Mouse (Mus musculus): ENCODE data around the gene Des.
A peak's percentile ranks its signal among the peaks of the same experiment; 100 is the strongest.

Des gene

GRCm38 (mm10) chr1:75347279-75347678 lies 12.8 kb upstream of the Des start:
- DNase-seq (ENCODE audit: low read depth) = no peak

GRCm38 (mm10) chr1:75349275-75349674 lies 10.9 kb upstream of the Des start:
- DNase-seq (ENCODE audit: low read depth) = no peak

DNA sequence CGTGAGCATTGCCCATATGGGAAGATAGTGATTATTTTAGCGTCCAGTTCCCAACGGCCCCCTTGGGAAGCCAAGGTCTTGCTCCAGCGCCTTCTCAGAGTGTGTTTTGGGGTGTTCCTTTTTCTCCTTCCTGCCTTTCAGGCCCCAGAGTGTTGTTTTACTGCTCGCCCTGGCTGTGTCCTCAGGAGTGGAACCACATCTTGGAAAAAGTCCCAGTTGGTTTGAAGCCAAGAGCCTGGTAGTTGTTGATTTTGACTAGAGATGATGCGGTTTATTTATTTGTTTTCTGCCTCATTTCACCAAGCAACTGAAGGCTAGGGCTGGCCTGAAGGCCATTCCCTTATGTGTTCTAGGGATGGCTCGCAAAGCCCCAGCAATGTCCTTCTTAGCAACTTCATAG lies 2.9 kb upstream of the Des start:
- DNase-seq (ENCODE audit: low read depth) = no peak

DNA sequence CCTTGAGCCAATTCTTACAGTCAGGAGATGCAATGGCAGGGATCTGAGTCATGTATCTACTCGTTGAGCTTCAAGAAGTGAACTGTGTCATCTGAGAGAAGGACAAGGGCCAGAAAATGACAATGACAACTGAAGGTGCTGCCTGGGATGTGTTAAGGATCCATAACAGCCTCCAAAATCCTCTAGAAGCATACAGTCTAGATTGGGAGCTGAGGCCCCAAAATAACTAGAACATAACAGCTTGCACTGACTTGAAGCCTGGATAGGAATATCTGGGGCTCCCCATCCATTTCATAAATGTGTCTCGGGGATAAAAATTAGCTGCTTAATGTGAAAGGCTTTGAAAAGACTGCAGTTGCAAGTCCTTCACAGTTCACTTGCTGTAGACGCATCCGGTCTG lies 2.1 kb upstream of the Des start:
- no peak for DNase-seq (ENCODE audit: low read depth)

DNA sequence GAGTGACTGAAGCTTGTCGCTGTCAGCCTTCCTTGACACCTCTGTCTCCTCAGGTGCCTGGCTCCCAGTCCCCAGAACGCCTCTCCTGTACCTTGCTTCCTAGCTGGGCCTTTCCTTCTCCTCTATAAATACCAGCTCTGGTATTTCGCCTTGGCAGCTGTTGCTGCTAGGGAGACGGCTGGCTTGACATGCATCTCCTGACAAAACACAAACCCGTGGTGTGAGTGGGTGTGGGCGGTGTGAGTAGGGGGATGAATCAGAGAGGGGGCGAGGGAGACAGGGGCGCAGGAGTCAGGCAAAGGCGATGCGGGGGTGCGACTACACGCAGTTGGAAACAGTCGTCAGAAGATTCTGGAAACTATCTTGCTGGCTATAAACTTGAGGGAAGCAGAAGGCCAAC lies 783 bp upstream of the Des start:
- DNase-seq (ENCODE audit: low read depth) = no peak

DNA sequence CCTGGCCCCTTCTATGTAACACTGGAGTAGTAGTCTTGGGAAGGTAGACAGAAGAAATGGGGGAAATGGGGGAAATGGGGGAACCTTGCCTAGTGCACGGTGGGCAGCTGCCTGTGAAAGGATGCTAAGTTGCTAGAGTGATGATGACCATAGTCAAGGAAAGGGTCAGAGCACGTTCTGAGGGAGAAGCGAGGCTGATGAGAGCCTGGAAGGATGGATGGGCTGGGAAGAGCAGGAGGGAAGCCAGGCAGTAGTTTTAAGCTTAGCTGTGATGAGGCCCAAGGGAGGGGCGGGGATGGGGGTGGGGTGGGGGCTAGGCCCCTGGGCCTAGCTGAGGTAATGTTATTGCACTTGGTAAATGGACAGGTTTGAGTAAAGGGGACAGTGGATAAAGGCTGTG lies 994 bp downstream of the Des start:
- DNase-seq (ENCODE audit: low read depth) = no peak

GRCm38 (mm10) chr1:75361750-75362149 lies 1.6 kb downstream of the Des start:
- peak; percentile 74 for DNase-seq (ENCODE audit: low read depth)

DNA sequence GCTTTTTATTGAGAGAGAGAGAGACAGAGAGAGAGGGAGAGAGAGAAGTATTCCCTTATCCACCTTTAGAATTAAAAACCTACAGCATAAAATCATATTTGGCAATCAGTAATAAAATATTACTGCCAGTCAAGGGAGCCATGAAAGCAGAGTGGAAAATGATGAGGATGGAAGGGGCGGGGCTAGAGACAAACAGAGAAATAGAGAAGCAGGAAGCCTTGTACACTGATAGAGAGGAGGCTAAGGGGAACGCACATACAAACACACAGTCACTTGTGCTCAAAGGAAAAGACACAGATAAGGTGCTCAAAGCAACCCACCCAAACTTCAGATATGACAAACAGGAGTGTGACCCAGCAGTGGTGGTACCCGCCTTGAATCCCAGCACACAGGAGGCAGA lies 3.7 kb downstream of the Des start:
- DNase-seq (ENCODE audit: low read depth) = no peak

GRCm38 (mm10) chr1:75365510-75366137 lies 5.5 kb downstream of the Des start:
- no peak for DNase-seq (ENCODE audit: low read depth)

DNA sequence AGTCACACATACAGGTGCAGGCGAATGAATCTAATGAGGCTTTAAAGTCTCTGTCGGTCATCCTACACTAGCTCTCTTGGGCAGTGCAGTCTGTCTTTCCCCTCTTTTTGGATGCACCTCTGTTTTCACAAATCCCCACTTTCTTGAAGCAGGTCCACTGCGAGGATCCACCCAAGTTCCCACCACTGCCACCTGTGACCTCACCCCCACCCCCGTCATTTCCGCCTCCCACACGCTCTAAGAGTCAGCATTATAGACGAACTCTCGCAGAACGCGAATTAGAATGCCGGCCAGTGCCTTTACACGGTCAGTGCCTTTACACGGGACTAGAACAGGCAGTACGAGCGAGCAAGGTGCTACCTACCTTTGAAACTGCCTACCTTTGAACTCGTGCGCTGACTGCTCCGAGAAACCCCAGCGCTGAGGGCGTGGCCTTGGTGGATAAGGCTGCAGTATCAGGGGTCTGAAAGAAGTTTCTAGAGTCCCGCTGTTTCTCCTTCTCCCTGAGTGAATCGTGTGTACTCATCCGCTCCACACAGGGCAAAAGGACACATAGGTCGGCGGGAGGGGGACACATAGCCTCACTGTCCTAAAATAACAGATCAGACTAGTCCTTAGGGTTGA lies 9.3 kb downstream of the Des start:
- DNase-seq (ENCODE audit: low read depth) = no peak

DNA sequence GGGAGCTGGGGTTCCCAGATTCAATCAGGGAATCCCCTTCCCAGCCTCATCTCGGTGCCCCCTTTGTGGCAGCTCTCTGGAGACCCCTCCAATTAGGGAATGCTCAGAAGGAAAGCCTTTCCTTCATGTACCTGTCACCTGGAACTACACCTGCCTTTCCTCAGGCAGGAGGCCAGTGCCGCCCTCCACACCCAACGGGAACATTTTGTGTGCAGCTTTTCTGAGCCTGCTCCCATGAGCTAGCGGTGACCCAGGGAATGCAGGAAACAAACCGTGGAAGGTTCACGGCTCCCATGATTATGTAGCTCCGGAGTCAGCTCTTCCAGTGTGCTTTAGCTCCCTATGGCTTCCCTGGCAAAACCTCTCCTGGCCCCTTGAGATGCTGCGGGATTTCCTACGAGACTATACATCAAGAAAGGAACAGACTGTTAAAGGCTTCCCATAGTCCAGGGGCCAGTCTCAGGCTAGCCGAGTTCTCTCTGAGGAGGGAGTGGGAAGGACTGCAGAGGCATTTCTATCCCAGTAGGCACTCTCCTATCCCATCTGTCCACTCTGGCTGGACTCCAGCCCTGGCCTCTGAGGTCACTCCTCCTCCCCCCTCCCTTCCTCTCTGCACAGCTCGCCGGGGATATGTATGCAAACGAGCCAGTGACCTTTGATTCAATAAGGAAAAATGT lies 10.0 kb downstream of the Des start:
- no peak for DNase-seq (ENCODE audit: low read depth)

DNA sequence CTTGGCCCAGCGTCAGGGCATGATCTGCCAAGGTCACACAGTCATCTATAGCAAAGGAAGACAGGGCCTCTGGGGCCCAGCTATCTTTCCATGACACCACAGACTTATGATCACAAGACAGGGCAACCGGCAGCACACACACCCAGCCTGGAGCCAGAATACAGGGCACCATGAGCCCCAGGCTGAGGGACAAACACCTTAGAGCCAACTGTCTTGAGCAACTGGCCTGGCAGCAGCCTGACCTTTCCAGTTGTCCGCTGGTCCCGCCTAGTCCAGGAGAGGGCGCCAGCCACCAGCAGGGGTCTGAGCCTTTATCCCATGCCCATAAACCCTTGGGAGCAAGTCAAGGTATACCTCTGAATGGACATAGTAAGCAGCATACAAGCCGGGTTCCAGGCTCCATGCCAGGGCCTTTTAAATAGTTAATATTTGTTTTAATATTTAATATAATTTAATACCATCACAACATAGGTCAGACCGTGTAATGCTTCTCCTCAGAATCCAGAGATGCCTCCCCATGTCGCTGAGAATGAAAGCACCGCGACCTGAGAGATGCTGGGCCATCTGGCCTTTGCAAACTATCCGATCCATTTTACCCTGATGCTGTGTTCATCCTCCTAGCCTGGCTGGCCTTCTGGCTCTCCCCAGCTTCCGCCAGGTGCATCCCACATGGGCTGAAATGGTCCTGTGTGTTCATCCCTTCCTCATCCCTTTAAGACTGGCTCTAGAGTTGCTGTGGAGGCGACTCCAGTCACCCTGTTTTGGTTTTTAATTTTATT lies 11.4 kb downstream of the Des start:
- peak; percentile 27 for DNase-seq (ENCODE audit: low read depth)

DNA sequence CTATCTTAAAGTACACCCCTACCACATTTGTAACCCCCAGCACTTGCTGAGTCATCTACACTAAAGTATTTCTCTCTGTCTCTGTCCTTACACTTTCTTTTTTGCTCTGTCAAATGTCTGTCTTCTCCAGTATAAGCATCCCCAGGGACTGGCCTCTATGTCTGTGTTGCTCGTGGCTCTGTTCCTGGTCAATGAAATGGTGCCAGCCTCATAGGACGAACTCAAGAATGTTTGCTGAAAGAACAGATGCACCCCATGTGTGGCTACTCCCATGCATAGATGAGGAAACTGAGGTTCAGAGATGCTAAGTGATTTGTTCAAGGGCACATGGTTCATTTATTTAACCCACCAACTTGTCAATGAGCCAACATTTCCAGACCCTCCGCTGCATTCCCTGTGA lies 12.3 kb downstream of the Des start:
- DNase-seq (ENCODE audit: low read depth) = no peak

DNA sequence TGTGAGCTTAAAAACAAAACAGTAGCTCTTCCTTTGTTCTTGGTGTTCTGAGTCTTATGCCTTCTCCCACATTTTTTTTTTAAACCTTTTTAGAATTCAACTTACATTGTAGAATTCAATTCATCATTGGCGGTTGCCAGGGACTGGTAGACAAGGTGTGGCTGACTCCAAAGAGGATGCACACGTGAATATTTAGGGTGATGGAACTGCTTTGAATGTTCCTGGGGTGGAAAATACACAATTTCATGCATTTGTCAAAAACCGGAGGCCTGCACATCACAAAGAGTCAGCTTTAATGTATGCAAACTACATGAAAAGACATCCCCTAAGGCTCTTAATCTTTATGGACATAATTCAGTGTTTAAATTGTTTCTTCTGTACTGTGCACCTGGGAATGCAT lies 13.1 kb downstream of the Des start:
- DNase-seq (ENCODE audit: low read depth) = no peak

GRCm38 (mm10) chr1:75374950-75375936 lies 15.1 kb downstream of the Des start, which contains the start of gene Speg:
TSS of gene Speg (plus strand) at chr1:75375297.
- DNase-seq (ENCODE audit: low read depth) = no peak

DNA sequence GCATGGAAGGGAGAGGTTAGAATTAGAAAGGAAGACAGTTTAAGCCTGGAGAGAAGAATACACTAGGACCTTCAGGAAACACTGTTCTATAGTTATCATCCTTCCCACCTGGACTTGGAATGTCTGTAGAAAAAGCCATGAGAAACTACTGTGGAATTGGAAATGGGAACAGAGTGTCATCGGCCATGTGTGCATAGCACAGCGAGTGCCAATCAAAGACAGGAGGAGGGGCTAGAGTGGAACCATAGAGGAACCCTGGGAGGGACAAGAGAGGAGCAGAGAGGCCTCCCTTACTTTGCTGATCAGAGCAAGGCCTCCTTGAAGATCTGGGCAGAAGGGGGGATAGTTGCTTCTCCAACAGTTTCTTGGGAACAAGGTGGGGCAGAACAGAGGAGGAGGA lies 19.1 kb downstream of the Des start:
- no peak for DNase-seq (ENCODE audit: low read depth)

DNA sequence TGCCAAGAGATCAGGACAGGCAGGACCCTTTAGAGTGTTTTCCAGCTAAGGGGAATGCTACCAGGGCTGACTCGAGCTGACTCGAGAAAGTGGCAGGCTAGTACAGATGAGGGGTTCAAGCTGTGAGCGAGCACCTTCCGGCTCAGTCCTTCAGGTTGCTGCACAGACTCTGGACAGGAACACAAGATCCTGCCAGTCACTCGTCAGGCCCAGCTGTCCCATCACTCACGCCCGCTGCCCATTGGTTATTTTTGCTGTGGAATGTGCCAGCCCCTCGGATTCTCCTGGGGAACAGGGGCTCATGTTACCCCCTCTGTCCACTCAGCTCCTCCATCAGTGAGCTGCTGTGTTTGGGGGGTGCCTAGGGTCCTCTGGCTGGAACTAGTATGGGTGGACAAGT lies 19.8 kb downstream of the Des start:
- DNase-seq (ENCODE audit: low read depth) = no peak

GRCm38 (mm10) chr1:75380951-75381350 lies 20.8 kb downstream of the Des start:
- DNase-seq (ENCODE audit: low read depth) = no peak

GRCm38 (mm10) chr1:75381482-75382355 lies 21.6 kb downstream of the Des start:
- DNase-seq (ENCODE audit: low read depth) = no peak

GRCm38 (mm10) chr1:75382356-75383071 lies 22.4 kb downstream of the Des start:
- no peak for DNase-seq (ENCODE audit: low read depth)

Measured in 416B (cell line).